Mouse (Mus musculus): ENCODE measurements around the gene Ndfip2. TPM values are rescaled to one million over a fixed set of nuclear protein-coding genes. Genes with fewer than 3 reads are reported as not detected.

Gene Ndfip2
- total RNA-seq, 2 experiments from 2014 or later = 3.8 to 5.4 TPM

DNA sequence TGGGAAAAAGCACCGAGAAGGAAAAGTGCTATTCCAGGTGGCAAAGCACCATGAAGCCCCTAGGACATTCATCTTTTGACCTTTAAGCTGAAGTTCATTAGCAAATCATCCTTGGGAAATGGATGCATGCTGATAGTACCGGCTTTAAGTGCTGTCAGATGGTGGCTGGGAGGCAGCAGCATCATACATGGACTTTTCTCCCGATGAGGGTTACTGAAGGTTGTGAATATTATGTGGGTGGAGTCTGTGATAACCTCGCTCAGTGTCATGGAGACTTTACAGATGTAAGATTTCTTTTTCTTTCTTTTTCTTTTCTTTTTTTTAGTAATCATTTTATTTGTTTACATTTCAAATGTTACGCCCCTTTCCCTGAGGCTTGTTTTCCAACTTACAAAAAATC lies 18.9 kb downstream of the Ndfip2 start:
- no peak for ATAC-seq (replicated peaks; ENCODE audit: low FRiP score, poor library complexity, severe bottlenecking)

DNA sequence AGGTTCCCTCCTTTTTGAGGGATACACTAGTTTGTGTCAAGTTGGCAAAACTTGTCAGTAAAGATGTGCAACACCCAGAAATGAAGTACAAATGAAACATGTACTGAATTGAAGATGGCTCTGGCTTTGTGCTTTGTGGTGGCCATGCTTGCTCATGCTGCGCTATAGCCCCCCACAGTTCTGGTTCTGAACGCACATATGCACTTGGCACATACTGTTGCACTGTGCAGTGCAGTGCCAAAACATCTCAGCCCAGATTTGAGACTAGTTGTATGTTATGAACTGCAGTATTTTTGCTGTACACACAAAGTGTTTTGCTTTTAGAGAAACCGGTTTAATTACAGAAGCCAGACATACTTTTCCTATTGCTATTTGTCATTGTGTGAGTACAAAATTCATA lies 25.7 kb downstream of the Ndfip2 start:
- no peak for ATAC-seq (replicated peaks; ENCODE audit: low FRiP score, poor library complexity, severe bottlenecking)

DNA sequence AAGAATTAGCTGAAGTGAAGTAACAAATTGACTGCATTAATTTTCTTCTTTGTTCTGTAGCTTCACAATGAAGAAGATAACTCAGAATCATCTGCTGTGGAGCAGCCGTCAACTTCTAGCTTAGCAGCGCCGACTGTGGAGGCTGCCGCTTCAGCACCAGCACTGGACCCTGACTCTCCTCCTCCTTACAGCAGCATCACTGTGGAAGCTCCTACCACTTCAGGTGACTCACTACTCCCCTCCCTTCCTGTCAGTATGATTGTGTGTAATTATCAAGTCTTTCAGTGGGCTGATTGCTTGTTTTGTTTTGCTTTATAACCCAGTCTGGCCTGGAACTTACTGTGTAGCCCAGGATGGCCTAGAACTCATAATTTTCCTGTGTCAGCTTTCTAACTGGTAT lies 29.2 kb downstream of the Ndfip2 start:
- no peak for ATAC-seq (replicated peaks; ENCODE audit: low FRiP score, poor library complexity, severe bottlenecking)

DNA sequence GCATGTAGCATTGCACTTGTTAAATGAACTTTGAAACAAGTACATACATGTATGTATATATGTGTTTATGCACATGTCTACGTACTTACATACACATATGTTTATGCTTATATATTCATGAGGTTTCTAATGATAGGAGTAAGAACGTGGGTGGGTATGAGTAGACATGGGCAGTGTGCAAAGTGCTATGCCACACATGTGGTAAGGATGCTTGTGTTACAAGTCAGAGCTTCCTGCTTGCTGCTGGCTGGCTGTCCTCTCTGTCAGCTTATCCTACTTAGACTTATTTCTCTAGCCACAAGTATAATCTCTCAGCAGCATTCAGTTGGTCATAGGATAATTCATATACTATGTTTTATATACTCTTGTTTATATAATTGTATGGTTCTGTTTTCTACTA lies 29.6 kb downstream of the Ndfip2 start:
- ATAC-seq (replicated peaks; ENCODE audit: low FRiP score, poor library complexity, severe bottlenecking) = no peak

DNA sequence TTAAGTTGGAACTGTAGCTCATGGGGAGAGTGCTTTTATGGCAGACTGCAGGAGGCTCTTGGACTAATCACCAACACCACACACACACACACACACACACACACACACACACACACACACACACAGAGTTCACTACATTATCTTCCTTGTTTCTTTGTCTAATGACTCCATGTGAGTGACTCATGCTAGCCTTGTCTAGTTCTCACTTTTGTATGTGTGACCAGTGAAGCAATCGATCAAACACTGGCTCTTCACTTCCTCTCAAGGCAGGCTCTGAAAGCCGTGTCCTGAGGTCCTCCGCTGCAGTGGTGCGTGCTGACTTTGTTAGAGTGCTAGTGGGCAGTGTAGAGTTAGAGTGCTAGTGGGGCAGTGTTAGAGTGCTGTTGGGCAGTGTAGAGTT lies 30.2 kb downstream of the Ndfip2 start:
- no peak for ATAC-seq (replicated peaks; ENCODE audit: low FRiP score, poor library complexity, severe bottlenecking)

DNA sequence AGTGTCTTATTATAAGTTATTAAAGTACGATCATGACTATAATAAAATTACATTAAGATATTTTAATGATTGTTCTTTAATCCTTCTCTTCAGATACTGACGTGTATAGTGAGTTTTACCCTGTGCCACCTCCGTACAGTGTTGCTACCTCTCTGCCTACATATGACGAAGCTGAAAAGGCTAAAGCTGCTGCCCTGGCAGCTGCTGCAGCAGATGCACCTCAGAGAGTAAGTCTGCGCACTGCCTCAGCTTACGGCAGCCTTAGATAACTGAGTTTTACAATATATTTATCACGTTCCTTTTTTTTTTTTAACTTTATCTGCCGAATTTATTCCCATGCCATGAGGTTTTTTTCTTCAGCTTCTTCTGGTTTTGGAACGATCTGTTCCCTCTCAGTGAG lies 33.8 kb downstream of the Ndfip2 start:
- ATAC-seq (replicated peaks; ENCODE audit: low FRiP score, poor library complexity, severe bottlenecking) = no peak

DNA sequence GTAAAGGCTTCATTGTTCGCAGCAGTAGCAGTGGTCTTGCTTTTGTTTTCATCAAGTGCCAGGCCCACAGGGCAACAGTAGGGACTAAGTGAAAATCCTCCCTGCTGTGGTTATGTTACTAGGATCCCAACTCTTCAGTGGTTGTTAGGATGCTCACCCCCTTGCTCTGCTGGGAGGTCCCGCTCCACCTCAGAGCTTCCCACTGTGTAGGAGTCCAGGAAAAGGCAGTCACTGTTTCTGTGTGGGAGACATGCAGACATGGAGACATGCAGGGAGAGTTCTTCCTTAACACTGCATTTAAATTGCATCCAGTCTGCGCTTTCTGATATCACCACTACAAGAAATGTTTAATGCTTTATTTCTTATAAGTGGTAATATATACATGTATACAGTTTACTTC lies 35.4 kb downstream of the Ndfip2 start:
- ATAC-seq (replicated peaks; ENCODE audit: low FRiP score, poor library complexity, severe bottlenecking) = no peak

DNA sequence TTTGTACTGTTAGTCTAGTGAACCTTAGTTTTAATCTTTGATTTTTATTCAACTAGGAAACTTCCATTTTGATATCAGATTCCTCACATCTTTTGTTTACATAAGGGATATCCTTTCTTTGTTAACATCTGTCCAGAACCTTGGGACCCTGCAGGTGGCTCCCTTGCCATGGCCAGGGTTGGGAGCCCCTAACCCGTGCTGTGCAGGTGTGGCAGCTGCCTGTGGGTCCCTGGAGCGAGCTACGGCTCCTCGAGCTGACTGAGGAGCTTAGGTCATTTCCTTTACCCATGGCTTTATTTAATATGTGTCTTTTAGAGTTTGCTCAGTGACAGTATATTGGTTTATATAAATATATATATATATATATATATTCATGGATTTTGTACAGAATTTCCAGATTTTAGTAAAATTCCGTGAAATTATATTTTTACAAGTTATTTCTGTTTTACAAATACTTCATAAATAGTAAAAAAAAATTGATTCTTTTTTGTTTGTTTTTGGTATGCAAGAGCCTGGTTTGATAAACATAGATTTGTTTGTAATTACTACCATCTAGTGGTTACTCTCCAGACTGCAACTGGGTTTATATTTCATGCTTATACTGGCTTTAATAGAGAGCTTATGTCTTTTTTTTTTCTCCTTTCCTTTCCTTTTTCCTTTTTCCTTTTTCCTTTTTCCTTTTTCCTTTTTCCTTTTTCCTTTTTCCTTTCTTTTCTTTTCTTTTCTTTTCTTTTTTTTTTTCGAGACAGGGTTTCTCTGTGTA lies 37.6 kb downstream of the Ndfip2 start:
- no peak for ATAC-seq (replicated peaks; ENCODE audit: low FRiP score, poor library complexity, severe bottlenecking)

DNA sequence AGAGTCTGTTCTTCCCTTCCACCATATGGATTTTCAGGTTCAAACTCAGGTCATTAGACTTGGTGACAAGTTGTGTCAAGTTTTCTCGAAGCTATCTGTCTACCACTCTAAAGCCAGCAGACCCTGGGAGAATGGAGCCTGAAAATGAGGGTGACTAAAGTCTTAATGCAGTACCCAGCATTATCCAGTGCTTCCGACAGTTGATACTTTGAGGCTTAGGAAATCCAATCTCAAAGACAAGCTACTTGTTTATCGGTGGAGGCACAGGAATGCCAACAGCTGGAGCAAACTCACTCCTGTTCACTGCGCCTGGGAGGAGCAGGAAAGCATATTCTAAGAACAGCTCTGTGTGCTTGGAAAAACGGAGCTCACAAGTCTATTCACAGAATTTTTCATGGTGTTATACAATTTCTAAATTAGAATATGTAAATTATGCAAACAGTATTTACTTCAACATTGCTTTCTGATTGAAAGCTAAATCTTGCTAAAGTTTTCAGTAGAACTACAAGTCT lies 41.4 kb downstream of the Ndfip2 start:
- no peak for ATAC-seq (replicated peaks; ENCODE audit: low FRiP score, poor library complexity, severe bottlenecking)

DNA sequence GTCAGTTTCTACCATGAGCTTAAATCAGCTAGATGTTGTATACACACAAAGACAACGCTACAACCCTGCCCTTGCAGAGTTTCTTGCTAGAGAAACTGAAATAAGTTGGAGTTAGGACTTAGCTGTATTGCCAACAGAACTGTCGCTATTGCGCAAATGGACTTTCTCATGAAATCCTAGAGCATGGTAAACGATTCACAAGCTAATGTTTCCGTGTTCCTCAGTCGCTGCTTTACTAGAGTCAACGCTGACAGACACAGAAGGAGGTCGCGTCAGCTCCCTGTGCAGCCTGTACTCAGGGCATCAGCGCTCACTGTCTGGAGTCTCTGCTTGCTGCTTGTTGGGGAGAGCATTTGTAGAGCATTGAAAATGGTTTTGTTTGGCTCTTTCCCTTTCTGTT lies 42.2 kb downstream of the Ndfip2 start:
- no peak for ATAC-seq (replicated peaks; ENCODE audit: low FRiP score, poor library complexity, severe bottlenecking)

DNA sequence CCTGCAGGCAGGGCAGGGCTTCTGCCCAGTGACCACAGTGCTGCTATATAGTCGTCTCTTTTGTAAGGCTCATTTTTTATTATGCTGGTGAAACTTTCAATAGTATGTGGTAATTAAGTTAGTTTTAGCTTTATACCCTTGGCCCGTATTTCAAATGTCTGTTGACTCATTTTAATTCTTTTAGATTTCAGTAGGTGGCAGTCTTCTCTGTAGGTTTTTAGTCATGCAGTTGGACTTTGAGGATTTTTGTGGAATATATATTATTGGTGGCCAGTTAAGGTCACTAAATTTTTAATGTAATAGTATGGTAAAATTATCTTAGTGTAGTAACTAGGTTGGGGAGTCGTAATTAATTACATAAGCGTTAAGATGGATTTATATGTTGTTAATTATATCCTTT lies 44.3 kb downstream of the Ndfip2 start:
- no peak for ATAC-seq (replicated peaks; ENCODE audit: low FRiP score, poor library complexity, severe bottlenecking)

DNA sequence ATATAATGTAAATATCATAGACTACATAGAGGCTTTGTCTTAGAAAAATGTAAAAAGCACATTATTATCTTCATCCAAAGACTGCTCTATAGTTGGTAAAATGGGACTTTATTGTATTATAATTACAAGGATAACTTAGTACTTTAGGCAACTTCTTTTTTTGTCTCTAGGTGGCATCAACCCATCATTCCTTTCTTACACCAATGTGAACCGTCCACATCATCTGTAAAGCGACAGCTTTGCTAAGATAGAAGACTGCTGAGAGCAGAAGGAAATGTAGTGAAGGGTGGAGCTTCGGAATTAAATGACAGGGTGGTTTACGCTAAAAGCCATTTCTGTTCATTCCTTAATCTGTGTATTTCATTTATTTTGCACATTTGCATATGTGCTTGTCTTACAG lies 49.3 kb downstream of the Ndfip2 start:
- ATAC-seq (replicated peaks; ENCODE audit: low FRiP score, poor library complexity, severe bottlenecking) = no peak

DNA sequence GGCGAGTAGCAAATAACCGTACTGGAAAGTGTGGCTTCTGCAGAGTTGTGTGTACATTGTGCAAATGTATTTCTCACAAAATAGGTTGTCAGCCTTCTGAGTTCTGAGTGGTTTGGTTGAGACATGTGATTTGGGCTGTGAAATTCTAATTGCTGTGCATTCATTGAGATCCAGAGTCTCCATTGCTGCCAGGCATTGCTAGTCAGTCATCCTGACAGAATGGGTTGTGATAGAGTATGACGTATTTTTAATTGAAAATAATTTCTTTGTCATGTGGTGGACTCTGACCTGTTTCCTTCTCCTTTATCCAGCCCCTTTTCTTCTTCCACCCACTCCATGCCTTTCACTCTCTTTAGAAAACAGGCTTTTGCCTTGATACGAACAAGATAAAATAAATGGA lies 54.0 kb downstream of the Ndfip2 start:
- no peak for ATAC-seq (replicated peaks; ENCODE audit: low FRiP score, poor library complexity, severe bottlenecking)

DNA sequence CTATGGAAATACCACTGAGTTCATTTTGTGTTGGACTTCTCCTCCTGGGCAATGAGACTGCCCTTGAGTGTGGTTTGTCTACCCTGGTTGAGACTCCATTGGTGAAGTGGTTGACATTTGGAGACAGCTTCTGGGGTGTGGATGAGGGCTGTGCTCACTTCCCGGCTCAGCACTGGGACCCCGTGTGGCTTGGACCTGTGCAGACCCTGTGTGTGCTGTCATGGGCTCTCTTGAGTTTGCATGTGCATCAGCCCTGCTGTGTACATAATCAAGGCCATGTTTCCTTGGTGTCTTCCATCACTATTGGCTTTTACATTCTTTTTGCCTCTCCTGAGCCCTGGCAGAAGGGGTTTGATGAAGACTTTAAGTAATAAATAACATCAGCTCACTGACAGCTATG lies 54.6 kb downstream of the Ndfip2 start:
- no peak for ATAC-seq (replicated peaks; ENCODE audit: low FRiP score, poor library complexity, severe bottlenecking)

DNA sequence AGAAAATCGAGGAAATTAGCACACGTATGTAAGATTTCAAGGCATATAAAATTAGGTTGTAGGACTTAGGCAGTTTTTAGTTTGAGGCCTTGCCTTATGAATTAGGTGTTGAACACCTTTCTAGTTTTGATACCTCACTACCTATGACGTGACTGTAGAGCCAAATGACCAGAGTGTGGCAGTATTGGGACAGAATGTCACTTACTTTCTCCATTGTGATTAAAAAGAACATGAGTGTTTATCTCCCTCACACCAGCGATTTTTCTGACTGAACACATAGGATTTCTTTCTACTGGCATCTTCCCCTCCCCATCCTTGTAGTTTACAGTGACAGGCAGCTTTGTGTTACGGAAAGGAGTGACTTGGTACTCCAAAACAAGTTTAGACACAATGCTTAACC lies 55.5 kb downstream of the Ndfip2 start:
- ATAC-seq (replicated peaks; ENCODE audit: low FRiP score, poor library complexity, severe bottlenecking) = no peak

DNA sequence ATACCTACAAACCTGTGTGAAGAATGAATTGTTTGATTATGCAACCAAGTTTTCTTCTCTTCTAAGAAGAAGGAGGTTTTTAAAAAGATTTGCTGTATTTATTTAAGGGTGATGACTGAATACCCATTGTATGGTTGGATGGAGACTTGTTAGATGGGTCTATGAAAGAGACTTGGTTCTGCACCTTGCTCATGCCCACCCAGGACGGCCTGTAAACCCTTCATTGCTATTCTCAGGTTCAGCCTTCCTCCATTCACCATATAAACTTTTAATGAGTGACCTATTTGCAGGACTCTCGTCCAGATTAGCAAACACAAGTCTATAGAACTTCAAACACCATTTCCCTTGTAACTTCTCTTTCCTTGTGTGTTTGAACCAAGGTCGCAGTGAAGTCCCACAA lies 63.3 kb downstream of the Ndfip2 start:
- no peak for ATAC-seq (replicated peaks; ENCODE audit: low FRiP score, poor library complexity, severe bottlenecking)

DNA sequence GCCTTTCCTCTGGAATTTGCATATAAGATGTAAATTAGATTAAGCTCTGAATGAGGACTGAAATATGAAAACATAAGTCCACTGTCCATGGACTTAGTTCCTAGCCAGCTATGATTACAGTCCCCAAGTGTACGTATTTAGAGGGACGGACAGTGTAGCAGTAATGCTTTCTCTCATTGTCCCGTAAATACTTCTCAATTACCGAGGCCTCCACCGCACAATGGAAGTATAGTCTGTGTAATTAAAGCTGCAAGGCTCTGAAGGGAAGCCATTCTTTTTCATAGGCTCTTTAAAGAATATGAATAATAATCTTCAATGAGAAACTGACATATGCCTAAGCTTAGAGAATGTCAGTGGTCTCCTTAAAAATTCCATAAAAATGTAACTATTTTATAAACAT lies 64.5 kb downstream of the Ndfip2 start:
- ATAC-seq (replicated peaks; ENCODE audit: low FRiP score, poor library complexity, severe bottlenecking) = no peak

DNA sequence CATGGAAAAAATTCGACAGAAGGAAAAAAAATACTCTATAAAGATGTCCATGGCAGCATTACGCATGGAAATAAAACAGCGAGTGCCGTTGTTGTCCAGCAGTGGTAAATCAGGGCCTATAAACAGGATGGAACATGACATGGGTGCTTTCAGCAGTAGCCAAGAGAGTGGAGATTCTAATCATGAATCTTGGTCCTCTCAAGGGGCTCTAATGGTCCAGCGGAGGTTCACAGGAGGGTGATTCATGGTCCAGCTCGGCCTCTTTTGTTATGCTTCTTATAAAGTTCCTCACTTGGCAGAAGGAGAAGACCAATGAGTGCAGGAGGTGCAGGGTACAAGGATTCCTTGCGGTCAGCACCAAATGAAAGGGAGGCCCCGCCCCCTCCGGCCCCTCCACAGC lies 65.1 kb downstream of the Ndfip2 start:
- ATAC-seq (replicated peaks; ENCODE audit: low FRiP score, poor library complexity, severe bottlenecking) = no peak

DNA sequence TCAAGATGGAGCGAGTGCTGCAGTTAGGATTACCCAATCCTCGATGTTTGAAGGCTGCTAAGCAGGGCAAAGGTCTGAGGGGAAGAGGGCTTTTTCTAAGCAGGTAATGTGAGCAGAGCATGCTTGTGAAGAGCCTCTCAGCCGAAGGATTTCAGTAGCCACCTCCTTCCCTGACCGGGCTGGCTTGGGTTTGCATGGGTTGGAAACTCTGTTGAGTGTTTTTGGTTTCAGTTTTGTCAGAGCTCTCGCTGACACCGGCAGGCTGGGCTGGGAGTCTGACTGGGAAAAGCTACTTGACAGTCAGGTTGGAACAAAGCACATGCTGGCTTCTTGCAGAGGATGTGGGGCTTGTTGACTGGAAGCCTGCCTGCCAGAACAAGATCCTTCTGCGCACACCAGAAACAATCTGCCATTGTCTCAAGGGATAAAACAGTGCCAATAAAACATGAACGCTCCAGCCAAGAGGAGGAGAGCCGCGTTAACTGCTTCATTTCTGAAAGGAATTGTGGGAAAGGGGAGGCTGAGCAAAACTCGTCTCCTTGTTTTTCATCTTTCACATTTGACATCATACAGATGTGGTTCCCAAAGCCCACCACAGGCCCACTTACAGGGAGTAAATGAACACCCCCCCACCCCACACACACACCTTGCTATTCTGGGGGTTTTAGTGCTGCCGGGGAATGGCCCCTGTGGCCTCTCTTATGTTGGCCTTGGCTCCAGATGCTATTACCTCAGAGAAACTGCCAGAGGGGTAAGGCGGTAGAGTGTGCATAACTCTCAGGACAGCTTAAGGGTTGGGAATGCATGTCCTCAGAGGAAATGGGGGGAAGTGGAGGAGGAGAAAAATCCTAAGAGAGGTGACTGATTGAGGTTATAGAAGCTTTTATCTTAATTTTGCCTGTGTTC lies 70.3 kb downstream of the Ndfip2 start:
- ATAC-seq (replicated peaks; ENCODE audit: low FRiP score, poor library complexity, severe bottlenecking) = no peak

DNA sequence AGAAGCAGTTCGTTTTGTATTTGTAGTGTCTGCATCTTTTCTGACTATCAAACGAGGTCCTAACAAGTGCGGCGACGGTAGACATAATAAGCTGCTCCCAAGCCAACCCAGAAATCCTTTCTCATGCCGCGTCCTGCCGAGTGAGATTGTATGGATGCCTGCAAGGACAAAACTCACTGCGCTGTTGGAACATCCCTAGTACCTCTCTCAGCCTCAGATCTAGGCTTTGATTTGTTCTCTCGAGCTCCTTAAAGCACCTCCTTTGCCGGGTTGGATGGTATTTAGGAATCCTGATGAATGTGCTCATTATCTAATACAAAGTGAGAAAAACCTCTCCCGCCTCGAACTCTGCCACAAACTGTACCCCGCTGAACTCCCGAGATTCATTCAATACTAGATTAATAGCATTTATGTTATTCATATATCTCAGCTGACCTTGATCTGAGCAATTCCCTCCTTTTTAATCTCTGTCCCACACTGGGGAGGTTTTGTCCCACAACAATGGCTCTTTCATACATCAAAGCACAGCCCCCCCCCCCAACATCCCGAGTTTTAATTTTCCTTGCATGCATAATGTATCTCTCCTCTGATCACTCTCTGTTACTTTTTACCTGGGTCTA lies 75.2 kb downstream of the Ndfip2 start:
- ATAC-seq (replicated peaks; ENCODE audit: low FRiP score, poor library complexity, severe bottlenecking) = no peak

DNA sequence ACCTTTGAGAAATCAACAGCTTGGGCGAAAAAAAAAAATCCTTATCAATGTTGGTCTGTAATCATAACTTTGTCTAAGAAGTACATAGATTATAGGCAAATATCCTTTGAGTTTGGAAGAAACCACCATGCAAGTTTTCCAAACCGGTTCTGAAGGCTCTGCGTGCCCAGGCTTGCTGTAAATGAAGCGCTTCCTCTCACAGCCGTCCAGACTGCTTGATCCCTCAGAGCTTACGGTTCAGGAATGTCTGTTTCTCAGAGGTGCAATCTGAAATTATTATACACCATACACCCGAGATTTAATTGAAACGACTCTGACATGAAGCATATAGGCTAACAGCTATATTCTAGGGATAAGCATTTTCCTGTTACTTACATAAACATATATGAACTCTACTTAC lies 83.4 kb downstream of the Ndfip2 start:
- no peak for ATAC-seq (replicated peaks; ENCODE audit: low FRiP score, poor library complexity, severe bottlenecking)

Data from erythroblast, adult 5-6 weeks (primary cell).